Mouse (Mus musculus) embryo, embryonic 10.5 days (tissue): ENCODE measurements around the gene Dock4.

Experiments used
- DNase-seq: peaks from one replicate; pipeline ENCODE4 v3.0.0-alpha.2; 2015; ENCODE audit warnings: low spot score

The Dock4 gene

GRCm38 (mm10) chr12:40445648-40446449 lies at the start of gene Dock4, which contains the start of gene Zfp277:
Gene Dock4 (plus strand): TSS chr12:40445952.
Gene Zfp277 (minus strand): TSS chr12:40445902.
- peak; percentile 99 for DNase-seq

GRCm38 (mm10) chr12:40398916-40399315 lies 46.8 kb upstream of the Dock4 start:
- DNase-seq, result no peak

GRCm38 (mm10) chr12:40399386-40399785 lies 46.4 kb upstream of the Dock4 start:
- no peak for DNase-seq

- DNase-seq, result no peak
Observed at GRCm38 (mm10) chr12:40399812-40400211, 45.9 kb upstream of the Dock4 start.

- DNase-seq, result peak; percentile 35
Observed at GRCm38 (mm10) chr12:40414682-40415311, 31.0 kb upstream of the Dock4 start.

- peak; percentile 10 for DNase-seq
Observed at GRCm38 (mm10) chr12:40415312-40415925, 30.3 kb upstream of the Dock4 start.

- DNase-seq, result no peak
Observed at GRCm38 (mm10) chr12:40417257-40417656, 28.5 kb upstream of the Dock4 start.

GRCm38 (mm10) chr12:40424991-40425390 lies 20.8 kb upstream of the Dock4 start:
- no peak for DNase-seq

- DNase-seq, result no peak
Observed at GRCm38 (mm10) chr12:40427606-40428005, 18.1 kb upstream of the Dock4 start.

- peak; percentile 59 for DNase-seq
Observed at GRCm38 (mm10) chr12:40429976-40430375, 15.8 kb upstream of the Dock4 start.

GRCm38 (mm10) chr12:40431075-40431474 lies 14.7 kb upstream of the Dock4 start:
- DNase-seq, result no peak

- DNase-seq, result no peak
Observed at GRCm38 (mm10) chr12:40434101-40434500, 11.7 kb upstream of the Dock4 start.

- DNase-seq, result peak; percentile 51
Observed at GRCm38 (mm10) chr12:40438049-40438448, 7.7 kb upstream of the Dock4 start.

GRCm38 (mm10) chr12:40445206-40445605 lies 546 bp upstream of the Dock4 start:
- peak; percentile 53 for DNase-seq

- peak; percentile 69 for DNase-seq
Observed at GRCm38 (mm10) chr12:40446450-40447381, 964 bp downstream of the Dock4 start.

GRCm38 (mm10) chr12:40447561-40448355 lies 2.0 kb downstream of the Dock4 start:
- DNase-seq, result peak; percentile 18

GRCm38 (mm10) chr12:40449119-40449795 lies 3.5 kb downstream of the Dock4 start:
- DNase-seq, result peak; percentile 56

GRCm38 (mm10) chr12:40456517-40456916 lies 10.8 kb downstream of the Dock4 start:
- DNase-seq, result no peak

GRCm38 (mm10) chr12:40458977-40459376 lies 13.2 kb downstream of the Dock4 start:
- no peak for DNase-seq

GRCm38 (mm10) chr12:40459673-40460265 lies 14.0 kb downstream of the Dock4 start:
- no peak for DNase-seq
